Mouse (Mus musculus) liver, embryonic 15.5 days (tissue): ENCODE measurements around the gene Dpp6. TPM values are rescaled to one million over a fixed set of nuclear protein-coding genes. Genes with fewer than 3 reads are reported as not detected.
A peak's percentile ranks its signal among the peaks of the same experiment; 100 is the strongest.

Source experiments
- ATAC-seq: fragments of 200-750 bp; cut with Nextera tagmentation; 2 replicates; pipeline ENCODE4 v1.8.0; 2017; ENCODE audit warnings: moderate number of reproducible peaks, mild to moderate bottlenecking, moderate library complexity; ENCODE audit not compliant: insufficient read depth
- H3K27ac ChIP-seq: fragments of 300-500 bp; sonication (generic); replicated peaks from 2 replicates; pipeline ENCODE4 v1.5.1; 2015; ENCODE audit warnings: mild to moderate bottlenecking, inconsistent platforms
- H3K27me3 ChIP-seq: fragments of 300-500 bp; sonication (generic); 2 replicates; pipeline ENCODE4 v1.6.1; 2015; ENCODE audit warnings: mild to moderate bottlenecking, inconsistent platforms
- H3K36me3 ChIP-seq: fragments of 300-500 bp; sonication (generic); replicated peaks from 2 replicates; pipeline ENCODE4 v1.6.1; 2015; ENCODE audit warnings: moderate library complexity, mild to moderate bottlenecking, inconsistent platforms
- H3K4me1 ChIP-seq: fragments of 300-500 bp; sonication (generic); replicated peaks from 2 replicates; pipeline ENCODE4 v1.6.1; 2015; ENCODE audit warnings: inconsistent platforms
- H3K4me2 ChIP-seq: fragments of 300-500 bp; sonication (generic); 2 replicates; pipeline ENCODE4 v1.6.1; 2015; ENCODE audit warnings: moderate library complexity, mild to moderate bottlenecking, inconsistent platforms
- H3K4me3 ChIP-seq: fragments of 300-500 bp; sonication (generic); replicated peaks from 2 replicates; pipeline ENCODE4 v1.5.1; 2015; ENCODE audit warnings: mild to moderate bottlenecking, inconsistent platforms
- H3K9ac ChIP-seq: fragments of 300-500 bp; sonication (generic); 2 replicates; pipeline ENCODE4 v1.6.1; 2015; ENCODE audit warnings: moderate library complexity, mild to moderate bottlenecking, inconsistent platforms
- H3K9me3 ChIP-seq: fragments of 300-500 bp; sonication (generic); replicated peaks from 2 replicates; pipeline ENCODE4 v1.6.1; 2016; ENCODE audit warnings: inconsistent platforms
- WGBS: fragments of 180-500 bp; shearing (Covaris S2); methylation state at CpG from one replicate; pipeline ENCODE4 v1.1.7; 2015; ENCODE audit warnings: mixed read lengths; ENCODE audit not compliant: insufficient replicate concordance; 5-methylcytosine and 5-hydroxymethylcytosine counted together
- polyA plus RNA-seq: library from polyadenylated mRNA; unstranded; fragments of >200 nt; fragmentation: Nextera tagmentation; extraction: Ambion mirVana; gene quantifications from 2 replicates; pipeline ENCODE4 v1.2.1, GENCODE M21; 2015

The Dpp6 gene
- polyA plus RNA-seq, 1 experiment from 2014 or later, result 0.15 TPM

GRCm38 (mm10) chr5:27651879-27652814, 835.1 kb downstream of the Dpp6 start:
- no peak overlapping the region for H3K4me3 ChIP-seq
- no peak overlapping the region for H3K27ac ChIP-seq
- no peak overlapping the region for H3K4me2 ChIP-seq
- H3K9ac ChIP-seq, result no peak overlapping the region
- H3K36me3 ChIP-seq, result no peaks in the 10 kb centered on the region
- 38% methylated on average over 8 of the region's 8 CpGs for WGBS
- no peak for ATAC-seq
- no peaks in the 10 kb centered on the region for H3K27me3 ChIP-seq
- H3K9me3 ChIP-seq, result no peaks in the 10 kb centered on the region
- H3K4me1 ChIP-seq, result peaks cover under 1% of the 10 kb centered on the region

GRCm38 (mm10) chr5:27656101-27656500, 839.1 kb downstream of the Dpp6 start:
- no peak overlapping the region for H3K4me2 ChIP-seq
- 52% methylated on average over 6 of the region's 6 CpGs for WGBS
- no peak overlapping the region for H3K4me3 ChIP-seq
- H3K9ac ChIP-seq, result no peak overlapping the region
- H3K9me3 ChIP-seq, result no peaks in the 10 kb centered on the region
- no peaks in the 10 kb centered on the region for H3K36me3 ChIP-seq
- no peak for ATAC-seq
- no peak overlapping the region for H3K27ac ChIP-seq
- peaks cover 32% of the 10 kb centered on the region for H3K4me1 ChIP-seq
- no peaks in the 10 kb centered on the region for H3K27me3 ChIP-seq

- Histone ChIP-seq H3K9me3 (no peaks in the 10 kb centered on the region), H3K9ac (no peak overlapping the region), H3K27ac (no peak overlapping the region), H3K4me3 (no peak overlapping the region), H3K36me3 (no peaks in the 10 kb centered on the region), H3K4me1 (peaks cover 32% of the 10 kb centered on the region), H3K4me2 (no peak overlapping the region), H3K27me3 (no peaks in the 10 kb centered on the region)
- 34% methylated on average over 4 of the region's 4 CpGs for WGBS
- ATAC-seq, result no peak
Measured at GRCm38 (mm10) chr5:27657672-27658071, 840.7 kb downstream of the Dpp6 start.

- Histone ChIP-seq H3K4me3 (no peak overlapping the region), H3K4me1 (peaks cover 37% of the 10 kb centered on the region), H3K9me3 (no peaks in the 10 kb centered on the region), H3K27ac (no peak overlapping the region; the same call in 1 of the 2 replicates), H3K27me3 (no peaks in the 10 kb centered on the region), H3K4me2 (peak overlapping the region; percentile 19; the same call in 1 of the 2 replicates), H3K36me3 (no peaks in the 10 kb centered on the region), H3K9ac (no peak overlapping the region)
- ATAC-seq, result no peak
- WGBS, result 51% methylated on average over 5 of the region's 5 CpGs
Measured at GRCm38 (mm10) chr5:27658165-27658564, 841.2 kb downstream of the Dpp6 start.

- peak; percentile 86 for ATAC-seq
- H3K9ac ChIP-seq, result no peak overlapping the region
- peaks cover 40% of the 10 kb centered on the region for H3K4me1 ChIP-seq
- no peaks in the 10 kb centered on the region for H3K36me3 ChIP-seq
- H3K4me2 ChIP-seq, result peak overlapping the region; percentile 19; the same call in 1 of the 2 replicates
- no peaks in the 10 kb centered on the region for H3K27me3 ChIP-seq
- H3K4me3 ChIP-seq, result no peak overlapping the region
- no peaks in the 10 kb centered on the region for H3K9me3 ChIP-seq
- no peak overlapping the region for H3K27ac ChIP-seq
Measured at GRCm38 (mm10) chr5:27658569-27658968, 841.6 kb downstream of the Dpp6 start.

- 77% methylated on average over 2 of the region's 2 CpGs for WGBS
- no peak for ATAC-seq
Measured at GRCm38 (mm10) chr5:27659019-27659418, 842.0 kb downstream of the Dpp6 start.

GRCm38 (mm10) chr5:27659781-27660180, 842.8 kb downstream of the Dpp6 start:
- H3K27ac ChIP-seq, result no peak overlapping the region
- H3K4me3 ChIP-seq, result no peak overlapping the region
- H3K27me3 ChIP-seq, result no peaks in the 10 kb centered on the region
- ATAC-seq, result no peak
- WGBS, result 64% methylated on average over 6 of the region's 6 CpGs
- H3K36me3 ChIP-seq, result no peaks in the 10 kb centered on the region
- no peak overlapping the region for H3K9ac ChIP-seq
- H3K9me3 ChIP-seq, result no peaks in the 10 kb centered on the region
- no peak overlapping the region for H3K4me2 ChIP-seq
- H3K4me1 ChIP-seq, result peaks cover 51% of the 10 kb centered on the region

More at GRCm38 (mm10) chr5:27659019-27659418, 842.0 kb downstream of the Dpp6 start:
- H3K9ac ChIP-seq, result no peak overlapping the region
- H3K27me3 ChIP-seq, result no peaks in the 10 kb centered on the region
- H3K4me1 ChIP-seq, result peaks cover 44% of the 10 kb centered on the region
- H3K4me2 ChIP-seq, result peak overlapping the region; percentile 19; the same call in 1 of the 2 replicates
- no peaks in the 10 kb centered on the region for H3K36me3 ChIP-seq
- H3K27ac ChIP-seq, result no peak overlapping the region
- no peaks in the 10 kb centered on the region for H3K9me3 ChIP-seq
- H3K4me3 ChIP-seq, result no peak overlapping the region

GRCm38 (mm10) chr5:27664111-27664510, 847.1 kb downstream of the Dpp6 start:
- Histone ChIP-seq H3K9ac (no peak overlapping the region), H3K27ac (peak overlapping the region; percentile 55), H3K4me3 (no peak overlapping the region), H3K27me3 (no peaks in the 10 kb centered on the region), H3K9me3 (no peaks in the 10 kb centered on the region), H3K4me2 (no peak overlapping the region), H3K4me1 (peaks cover 31% of the 10 kb centered on the region), H3K36me3 (no peaks in the 10 kb centered on the region)
- ATAC-seq, result peak; percentile 82
- WGBS, result 57% methylated on average over 4 of the region's 4 CpGs

- no peaks in the 10 kb centered on the region for H3K4me1 ChIP-seq
- no peak overlapping the region for H3K27ac ChIP-seq
- H3K27me3 ChIP-seq, result no peaks in the 10 kb centered on the region
- no peak overlapping the region for H3K9ac ChIP-seq
- ATAC-seq, result no peak
- no peaks in the 10 kb centered on the region for H3K36me3 ChIP-seq
- no peak overlapping the region for H3K4me3 ChIP-seq
- 23% methylated on average over 2 of the region's 2 CpGs for WGBS
- no peaks in the 10 kb centered on the region for H3K9me3 ChIP-seq
- H3K4me2 ChIP-seq, result no peak overlapping the region
Measured at GRCm38 (mm10) chr5:27671487-27671886, 854.5 kb downstream of the Dpp6 start.

GRCm38 (mm10) chr5:27677247-27677666, 860.3 kb downstream of the Dpp6 start:
- Histone ChIP-seq H3K27me3 (no peaks in the 10 kb centered on the region), H3K36me3 (no peaks in the 10 kb centered on the region), H3K27ac (no peak overlapping the region), H3K4me3 (no peak overlapping the region), H3K9me3 (no peaks in the 10 kb centered on the region), H3K9ac (no peak overlapping the region), H3K4me1 (no peaks in the 10 kb centered on the region), H3K4me2 (no peak overlapping the region)
- WGBS, result 35% methylated on average over 5 of the region's 5 CpGs
- ATAC-seq, result no peak

GRCm38 (mm10) chr5:27679151-27679550, 862.1 kb downstream of the Dpp6 start:
- H3K4me1 ChIP-seq, result no peaks in the 10 kb centered on the region
- no peak for ATAC-seq
- 63% methylated on average over 1 of the region's 1 CpGs for WGBS
- H3K9me3 ChIP-seq, result no peaks in the 10 kb centered on the region
- no peak overlapping the region for H3K9ac ChIP-seq
- no peak overlapping the region for H3K4me3 ChIP-seq
- H3K36me3 ChIP-seq, result no peaks in the 10 kb centered on the region
- no peak overlapping the region for H3K4me2 ChIP-seq
- H3K27ac ChIP-seq, result no peak overlapping the region
- H3K27me3 ChIP-seq, result no peaks in the 10 kb centered on the region; the same call in 1 of the 2 replicates
